In the genomic region with DNA sequence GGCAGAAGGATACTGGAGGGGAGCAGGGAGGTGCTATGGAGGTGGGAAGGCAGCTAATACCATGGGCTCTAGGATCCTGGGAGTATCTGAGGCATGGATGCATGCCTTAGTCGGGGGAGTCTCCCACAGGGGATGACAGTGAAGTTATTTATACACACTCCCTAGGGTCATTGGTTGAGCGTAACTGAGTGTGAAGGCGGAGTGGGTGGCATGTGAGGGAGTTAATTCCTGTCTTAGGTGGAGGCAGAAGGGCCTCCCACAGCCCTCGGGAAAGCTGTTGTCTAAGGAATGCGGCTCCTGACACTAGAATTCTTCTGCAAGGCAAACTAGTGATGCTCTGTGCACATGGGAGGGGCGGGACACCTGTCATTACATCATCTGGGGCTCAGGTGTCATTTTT, we compare ENCODE assay signal across 17 mouse cellular contexts. TPM values are rescaled to one million over a fixed set of nuclear protein-coding genes. Genes with fewer than 3 reads are reported as not detected.
DNase-seq lines count a peak whose midpoint lies in the region; ATAC-seq and TF ChIP-seq lines count a peak whose summit lies in the region.
"Had no signal": no experiment of that assay in that cellular context is flagged by ENCODE, and none has a peak within 500 bp of the region (broad histone marks: within the 10 kb centered on the region; RNA-seq: fewer than 3 reads in every experiment).

No protein-coding gene starts in this region.

- no peak for DNase-seq in heart, adult 9 months (ENCODE audit: low spot score in 2 of 2)
- DNase-seq in limb, embryonic 14.5 days (ENCODE audit: low spot score), result peak; percentile 55
- DNase-seq in limb, embryonic 10.5 days (ENCODE audit: low spot score), result no peak
- DNase-seq in ZHBTc4 (ENCODE audit: low read depth, low spot score), result peak; percentile 63
- no peak for DNase-seq in left cerebral cortex, adult 2 months (ENCODE audit: extremely low spot score in 1 of 2, low spot score in 2 of 2)
- DNase-seq: cerebellum, postnatal 10 days; gastrocnemius, postnatal 14 days; left cerebral cortex, postnatal 4 days; liver, embryonic 13.5 days; thymus, postnatal 25 days had no signal

- no peak overlapping the region for H3K27ac ChIP-seq in heart, embryonic 12.5 days (ENCODE audit: poor library complexity, severe bottlenecking)
- no peak overlapping the region for H3K27ac ChIP-seq in limb, embryonic 14.5 days (replicated peaks; ENCODE audit: low read depth, low read length)
- no peak overlapping the region for H3K27ac ChIP-seq in limb, embryonic 10.5 days
- H3K27ac ChIP-seq in embryonic facial prominence, embryonic 15.5 days (replicated peaks), result no peak overlapping the region
- H3K27ac ChIP-seq in intestine, embryonic 15.5 days, result no peak overlapping the region
- no peak overlapping the region for H3K27ac ChIP-seq in left cerebral cortex, adult 2 months
- H3K27ac ChIP-seq: layer of hippocampus, adult 2 months; liver, embryonic 13.5 days; neural tube, embryonic 12.5 days; stomach, postnatal 0 days had no signal

- H3K4me1 ChIP-seq in heart, embryonic 12.5 days (replicated peaks), result peaks cover 27% of the 10 kb centered on the region
- no peaks in the 10 kb centered on the region for H3K4me1 ChIP-seq in limb, embryonic 14.5 days (ENCODE audit: control insufficient read depth, insufficient read depth, low read length)
- peaks cover 4% of the 10 kb centered on the region; the same call in 1 of the 2 replicates for H3K4me1 ChIP-seq in limb, embryonic 10.5 days
- 0 out of 2 replicates have a peak, but pooled peaks cover 1% of the 10 kb centered on the region for H3K4me1 ChIP-seq in embryonic facial prominence, embryonic 15.5 days
- peaks cover 11% of the 10 kb centered on the region for H3K4me1 ChIP-seq in intestine, embryonic 15.5 days (replicated peaks)
- H3K4me1 ChIP-seq: neural tube, embryonic 12.5 days had no signal

- intact Hi-C loops in left cerebral cortex, adult 2 months (cut with DNase I), result no loop called here

- H3K9ac ChIP-seq in heart, embryonic 12.5 days, result no peak overlapping the region
- no peak overlapping the region for H3K9ac ChIP-seq in limb, embryonic 14.5 days (ENCODE audit: low read depth, low read length, severe bottlenecking)
- no peak overlapping the region for H3K9ac ChIP-seq in embryonic facial prominence, embryonic 15.5 days
- no peak overlapping the region for H3K9ac ChIP-seq in intestine, embryonic 15.5 days
- H3K9ac ChIP-seq: liver, embryonic 13.5 days; neural tube, embryonic 12.5 days had no signal

- no peaks in the 10 kb centered on the region for H3K36me3 ChIP-seq in heart, embryonic 12.5 days
- no peaks in the 10 kb centered on the region for H3K36me3 ChIP-seq in limb, embryonic 14.5 days (ENCODE audit: control insufficient read depth, insufficient read depth, low read length)
- H3K36me3 ChIP-seq in limb, embryonic 10.5 days, result no peaks in the 10 kb centered on the region
- H3K36me3 ChIP-seq in embryonic facial prominence, embryonic 15.5 days, result no peaks in the 10 kb centered on the region
- H3K36me3 ChIP-seq in intestine, embryonic 15.5 days, result no peaks in the 10 kb centered on the region
- H3K36me3 ChIP-seq: liver, embryonic 13.5 days; neural tube, embryonic 12.5 days had no signal

- no peak overlapping the region for H3K4me2 ChIP-seq in heart, embryonic 12.5 days
- H3K4me2 ChIP-seq in limb, embryonic 14.5 days (replicated peaks; ENCODE audit: low read depth, low read length, severe bottlenecking), result no peak overlapping the region
- no peak overlapping the region for H3K4me2 ChIP-seq in embryonic facial prominence, embryonic 15.5 days (replicated peaks)
- H3K4me2 ChIP-seq in intestine, embryonic 15.5 days (replicated peaks), result no peak overlapping the region
- H3K4me2 ChIP-seq: liver, embryonic 13.5 days; neural tube, embryonic 12.5 days had no signal

- TF ChIP-seq POLR2A in limb, embryonic 14.5 days (IDR thresholded peaks at IDR 0.05; ENCODE audit: borderline replicate concordance, extremely low read depth, insufficient read depth, insufficient read length), result no peak

- WGBS in heart, embryonic 12.5 days, result 31% methylated on average over 6 of the region's 6 CpGs
- WGBS in limb, embryonic 14.5 days, result 48% methylated on average over 6 of the region's 6 CpGs
- WGBS in limb, embryonic 10.5 days, result 53% methylated on average over 6 of the region's 6 CpGs
- WGBS in embryonic facial prominence, embryonic 15.5 days, result 31% methylated on average over 6 of the region's 6 CpGs
- 39% methylated on average over 6 of the region's 6 CpGs for WGBS in intestine, embryonic 15.5 days

- no peaks in the 10 kb centered on the region for H3K27me3 ChIP-seq in heart, embryonic 12.5 days (replicated peaks)
- no peaks in the 10 kb centered on the region for H3K27me3 ChIP-seq in limb, embryonic 14.5 days (ENCODE audit: control insufficient read depth, insufficient read depth, low read length)
- no peaks in the 10 kb centered on the region for H3K27me3 ChIP-seq in limb, embryonic 10.5 days (ENCODE audit: low read depth, poor library complexity, severe bottlenecking)
- H3K27me3 ChIP-seq in embryonic facial prominence, embryonic 15.5 days, result no peaks in the 10 kb centered on the region
- no peaks in the 10 kb centered on the region for H3K27me3 ChIP-seq in intestine, embryonic 15.5 days (replicated peaks)
- H3K27me3 ChIP-seq: liver, embryonic 13.5 days; neural tube, embryonic 12.5 days had no signal

- no peaks in the 10 kb centered on the region for H3K9me3 ChIP-seq in heart, embryonic 12.5 days (replicated peaks)
- no peaks in the 10 kb centered on the region for H3K9me3 ChIP-seq in limb, embryonic 14.5 days (ENCODE audit: control insufficient read depth, low read length)
- no peaks in the 10 kb centered on the region for H3K9me3 ChIP-seq in limb, embryonic 10.5 days (replicated peaks)
- no peaks in the 10 kb centered on the region for H3K9me3 ChIP-seq in embryonic facial prominence, embryonic 15.5 days (replicated peaks)
- H3K9me3 ChIP-seq in intestine, embryonic 15.5 days, result no peaks in the 10 kb centered on the region
- H3K9me3 ChIP-seq: liver, embryonic 13.5 days; neural tube, embryonic 12.5 days had no signal

- no peak overlapping the region for H3K4me3 ChIP-seq in heart, embryonic 12.5 days
- no peak overlapping the region for H3K4me3 ChIP-seq in limb, embryonic 14.5 days (replicated peaks; ENCODE audit: low read length)
- no peak overlapping the region for H3K4me3 ChIP-seq in limb, embryonic 10.5 days
- H3K4me3 ChIP-seq in embryonic facial prominence, embryonic 15.5 days (replicated peaks), result no peak overlapping the region
- no peak overlapping the region for H3K4me3 ChIP-seq in intestine, embryonic 15.5 days (replicated peaks)
- no peak overlapping the region for H3K4me3 ChIP-seq in left cerebral cortex, adult 2 months
- H3K4me3 ChIP-seq: layer of hippocampus, adult 2 months; liver, embryonic 13.5 days; neural tube, embryonic 12.5 days had no signal

- TF ChIP-seq CTCF in left cerebral cortex, adult 2 months (IDR thresholded peaks at IDR 0.05), result no peak

- ATAC-seq in heart, embryonic 12.5 days (ENCODE audit: insufficient number of reproducible peaks, low FRiP score), result peak; percentile 33; the same call in 1 of the 2 replicates
- no peak for ATAC-seq in limb, embryonic 14.5 days (ENCODE audit: low FRiP score, low read depth)
- ATAC-seq in embryonic facial prominence, embryonic 15.5 days (ENCODE audit: insufficient number of reproducible peaks, low FRiP score, low TSS enrichment, low read depth), result peak; percentile 39
- no peak for ATAC-seq in intestine, embryonic 15.5 days
- ATAC-seq: inflammation-experienced regulatory T-cells, adult 6 months had no signal

RNA-seq across cellular contexts. Expression of a gene that starts 38.4 kb away (rescaled TPM):
- polyA plus RNA-seq in heart, embryonic 12.5 days (2016; fragmentation: Nextera tagmentation; extraction: Ambion mirVana), result 0.95 and 1.3 TPM in 2 replicates
- 0.49 and 0.64 TPM in 2 replicates for polyA plus RNA-seq in limb, embryonic 14.5 days (2012; rRNA removed)
- polyA plus RNA-seq in limb, embryonic 14.5 days (2014; fragmentation: Nextera tagmentation; extraction: Ambion mirVana), result 0.51 and 0.75 TPM in 2 replicates
- polyA plus RNA-seq in limb, embryonic 10.5 days (2016; fragmentation: Nextera tagmentation; extraction: Ambion mirVana), result 0.18 TPM in 1 of 2 replicates, not detected in the other
- 0.85 and 1.2 TPM in 2 replicates for polyA plus RNA-seq in embryonic facial prominence, embryonic 15.5 days (2015; fragmentation: Nextera tagmentation; extraction: Ambion mirVana)
- polyA plus RNA-seq in intestine, embryonic 15.5 days (2015; fragmentation: Nextera tagmentation; extraction: Ambion mirVana), result 2.2 and 2.5 TPM in 2 replicates
- under 1 TPM; 0.70 to 0.79 TPM for total RNA-seq in left cerebral cortex, adult 2 months (2021)

RNA-seq across cellular contexts. Expression of a gene that starts 44.8 kb away (rescaled TPM):
- 11.4 and 11.8 TPM in 2 replicates for polyA plus RNA-seq in heart, embryonic 12.5 days (2016; fragmentation: Nextera tagmentation; extraction: Ambion mirVana)
- polyA plus RNA-seq in limb, embryonic 14.5 days (2012; rRNA removed), result 62.0 and 85.1 TPM in 2 replicates
- polyA plus RNA-seq in limb, embryonic 14.5 days (2014; fragmentation: Nextera tagmentation; extraction: Ambion mirVana), result 29.6 and 35.0 TPM in 2 replicates
- 79.5 and 85.8 TPM in 2 replicates for polyA plus RNA-seq in limb, embryonic 10.5 days (2016; fragmentation: Nextera tagmentation; extraction: Ambion mirVana)
- 58.4 and 61.0 TPM in 2 replicates for polyA plus RNA-seq in embryonic facial prominence, embryonic 15.5 days (2015; fragmentation: Nextera tagmentation; extraction: Ambion mirVana)
- polyA plus RNA-seq in intestine, embryonic 15.5 days (2015; fragmentation: Nextera tagmentation; extraction: Ambion mirVana), result 68.7 and 77.8 TPM in 2 replicates
- 10 to 100 TPM; 12.5 to 12.8 TPM for total RNA-seq in left cerebral cortex, adult 2 months (2021)

Comparison
In these comparisons a context has a peak if more than half of its experiments do, and no peak if none do; other contexts are left out.
1. DNase-seq: peak in limb, embryonic 14.5 days (single experiment) and ZHBTc4 (single experiment); none in heart, adult 9 months (0 of 2), limb, embryonic 10.5 days (single experiment) and left cerebral cortex, adult 2 months (0 of 2).
2. ATAC-seq: peak in heart, embryonic 12.5 days (single experiment) and embryonic facial prominence, embryonic 15.5 days (single experiment); none in limb, embryonic 14.5 days (single experiment) and intestine, embryonic 15.5 days (single experiment).